Mouse (Mus musculus): ENCODE results near the gene Pak4.

- no peak for TF ChIP-seq CTCF (IDR thresholded peaks at IDR 0.05; ENCODE audit: control insufficient read depth, insufficient read depth, low read length)
- no peak for TF ChIP-seq POLR2A (IDR thresholded peaks at IDR 0.05; ENCODE audit: borderline replicate concordance, control insufficient read depth, low read depth, low read length)
Observed at GRCm38 (mm10) chr7:28593206-28594111, 4.5 kb downstream of the Pak4 start.

All from bone marrow, adult 2 months (tissue).